Mouse (Mus musculus): ENCODE measurements around the gene Chmp2a.
A peak's percentile ranks its signal among the peaks of the same experiment; 100 is the strongest.

- peak; percentile 64 to 91 (median 82) for TF ChIP-seq CTCF (IDR thresholded peaks at IDR 0.05 in 2 of 3, conservative IDR thresholded peaks at IDR 0.05 in 1 of 3; ENCODE audit: control insufficient read depth in 1 of 3, insufficient read depth in 1 of 3, low read depth in 2 of 3, low read length in 3 of 3, poor library complexity in 1 of 3, severe bottlenecking in 1 of 3)
- TF ChIP-seq GATA1 (IDR thresholded peaks at IDR 0.05; ENCODE audit: low read depth, low read length), result no peak
- TF ChIP-seq MAX (IDR thresholded peaks at IDR 0.05; ENCODE audit: low read length), result peak; percentile 70
- peak; percentile 88 for TF ChIP-seq TBP (IDR thresholded peaks at IDR 0.05; ENCODE audit: low read depth, low read length)
- TF ChIP-seq MAZ (IDR thresholded peaks at IDR 0.05; ENCODE audit: low read depth, low read length), result peak; percentile 81
- no peak for TF ChIP-seq MAFK (IDR thresholded peaks at IDR 0.05; ENCODE audit: borderline replicate concordance, low read depth, low read length)
- TF ChIP-seq BHLHE40 (IDR thresholded peaks at IDR 0.05; ENCODE audit: borderline replicate concordance, low read depth, low read length), result no peak
- TF ChIP-seq POLR2A (IDR thresholded peaks at IDR 0.05; ENCODE audit: control insufficient read depth in 1 of 2, insufficient read depth in 1 of 2, low read depth in 1 of 2, low read length in 2 of 2, poor library complexity in 1 of 2), result peak; percentile 43 to 47; a peak in 2 of 4 replicates
- TF ChIP-seq SMC3 (IDR thresholded peaks at IDR 0.05; ENCODE audit: low read depth, low read length), result peak; percentile 74
- no peak for TF ChIP-seq ZMIZ1 (IDR thresholded peaks at IDR 0.05; ENCODE audit: low read depth, low read length)
- TF ChIP-seq TAL1 (IDR thresholded peaks at IDR 0.05; ENCODE audit: low read length), result no peak
Observed at GRCm38 (mm10) chr7:13009143-13010004, 25.2 kb downstream of the Chmp2a start.

Data from MEL (cell line).